Mouse (Mus musculus) cerebellum, adult 9-10 months (tissue): ENCODE data around the gene Glb1.

Experiments
- DNase-seq: peaks from one replicate; pipeline ENCODE4 v3.0.0; 2022

Gene Glb1

GRCm38 (mm10) chr9:114446887-114447286 lies 46.0 kb downstream of the Glb1 start:
- DNase-seq, result no peak

- no peak for DNase-seq
Observed at GRCm38 (mm10) chr9:114448700-114449099, 47.8 kb downstream of the Glb1 start.

- DNase-seq, result no peak
Observed at GRCm38 (mm10) chr9:114449120-114449754, 48.4 kb downstream of the Glb1 start.

GRCm38 (mm10) chr9:114451615-114452014 lies 50.7 kb downstream of the Glb1 start:
- no peak for DNase-seq

- no peak for DNase-seq
Observed at GRCm38 (mm10) chr9:114452418-114452817, 51.5 kb downstream of the Glb1 start.

- DNase-seq, result no peak
Observed at GRCm38 (mm10) chr9:114455420-114455819, 54.5 kb downstream of the Glb1 start.

- DNase-seq, result no peak
Observed at GRCm38 (mm10) chr9:114458436-114458835, 57.6 kb downstream of the Glb1 start.

GRCm38 (mm10) chr9:114462569-114462968 lies 61.7 kb downstream of the Glb1 start:
- DNase-seq, result no peak

- no peak for DNase-seq
Observed at GRCm38 (mm10) chr9:114465442-114465841, 64.6 kb downstream of the Glb1 start.

GRCm38 (mm10) chr9:114466871-114467270 lies 66.0 kb downstream of the Glb1 start:
- DNase-seq, result no peak

- no peak for DNase-seq
Observed at GRCm38 (mm10) chr9:114468217-114468616, 67.3 kb downstream of the Glb1 start.

- no peak for DNase-seq
Observed at GRCm38 (mm10) chr9:114468701-114469100, 67.8 kb downstream of the Glb1 start.

- no peak for DNase-seq
Observed at GRCm38 (mm10) chr9:114471892-114472291, 71.0 kb downstream of the Glb1 start.

GRCm38 (mm10) chr9:114477019-114477418 lies 76.1 kb downstream of the Glb1 start:
- DNase-seq, result no peak

- DNase-seq, result no peak
Observed at GRCm38 (mm10) chr9:114480940-114481339, 80.1 kb downstream of the Glb1 start.

GRCm38 (mm10) chr9:114484771-114485170 lies 83.9 kb downstream of the Glb1 start:
- no peak for DNase-seq

- DNase-seq, result no peak
Observed at GRCm38 (mm10) chr9:114486808-114487207, 85.9 kb downstream of the Glb1 start.

GRCm38 (mm10) chr9:114487481-114488258 lies 86.8 kb downstream of the Glb1 start:
- no peak for DNase-seq

- DNase-seq, result no peak
Observed at GRCm38 (mm10) chr9:114496469-114496868, 95.6 kb downstream of the Glb1 start.

GRCm38 (mm10) chr9:114498218-114498617 lies 97.3 kb downstream of the Glb1 start:
- peak; percentile 46 for DNase-seq

- DNase-seq, result peak; percentile 1
Observed at GRCm38 (mm10) chr9:114499783-114500515, 99.1 kb downstream of the Glb1 start.

- DNase-seq, result no peak
Observed at GRCm38 (mm10) chr9:114501111-114501510, 100.2 kb downstream of the Glb1 start.

GRCm38 (mm10) chr9:114501913-114502312 lies 101.0 kb downstream of the Glb1 start:
- no peak for DNase-seq
